ENCODE assay signal across 1 mouse cellular context in the genomic region with DNA sequence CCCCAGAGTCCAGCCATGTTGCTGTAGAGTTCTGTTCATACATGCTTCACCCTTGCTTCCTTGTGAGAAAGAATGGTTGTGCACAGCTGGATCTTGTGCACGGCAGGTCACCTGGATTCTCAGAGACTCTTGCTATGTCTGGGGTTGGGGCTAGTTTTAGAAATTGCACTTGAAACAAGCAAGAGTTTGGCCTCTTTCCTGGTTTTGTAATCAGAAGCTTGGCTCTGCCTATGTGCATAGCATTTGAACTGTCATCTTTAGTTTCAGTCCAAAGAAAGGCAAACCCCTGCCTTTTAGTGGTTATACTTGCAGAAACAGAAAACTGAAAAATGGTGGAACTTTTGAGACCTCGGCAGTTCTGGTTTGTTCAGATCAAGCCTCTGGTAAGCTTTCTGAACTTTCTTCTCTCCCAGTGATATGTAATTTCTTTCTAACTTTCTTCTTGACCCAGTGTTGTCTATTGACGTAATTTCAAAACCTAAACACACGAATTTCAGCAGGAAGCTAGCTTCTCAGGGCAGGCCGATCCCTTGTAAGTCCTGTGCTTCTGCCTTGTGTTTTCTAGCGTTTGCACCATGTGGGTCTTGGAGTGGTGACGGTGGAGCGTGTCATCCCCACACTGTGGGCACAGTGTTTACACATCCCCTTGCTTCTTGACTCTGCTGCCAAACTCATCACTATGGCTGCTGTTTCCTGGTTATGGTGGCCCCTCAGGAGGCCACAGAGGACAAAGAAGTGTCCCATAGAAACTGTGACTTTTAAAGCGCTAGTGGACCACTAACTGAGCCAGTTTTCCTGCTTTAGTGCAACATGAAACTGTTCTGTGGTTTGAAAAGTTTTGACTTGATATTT.
TF ChIP-seq lines count a peak whose summit lies in the region.

No protein-coding gene starts in this region.

TF ChIP-seq in CH12.LX, 34 proteins besides CTCF, POLR2A, EP300 and RAD21 (continued from another document):
- TF ChIP-seq RCOR1 (conservative IDR thresholded peaks at IDR 0.05; ENCODE audit: low read depth, low read length), result peak; percentile 16; the same call in 1 of the 2 replicates
- no peak for TF ChIP-seq USF1 (IDR thresholded peaks at IDR 0.05; ENCODE audit: low read depth, low read length)
- TF ChIP-seq SIN3A (IDR thresholded peaks at IDR 0.05; ENCODE audit: low read length), result peak; percentile 62
- no peak for TF ChIP-seq NELFE (IDR thresholded peaks at IDR 0.05; ENCODE audit: low read depth, low read length)
- peak; percentile 47; the same call in 1 of the 2 replicates for TF ChIP-seq JUND (conservative IDR thresholded peaks at IDR 0.05; ENCODE audit: low read depth, low read length)
- peak; percentile 38; the same call in 1 of the 2 replicates for TF ChIP-seq MEF2A (IDR thresholded peaks at IDR 0.05; ENCODE audit: borderline replicate concordance, low read depth, low read length)
- TF ChIP-seq PAX5 (IDR thresholded peaks at IDR 0.05; ENCODE audit: low read length), result no peak
- no peak for TF ChIP-seq NRF1 (IDR thresholded peaks at IDR 0.05; ENCODE audit: low read depth, low read length)
- TF ChIP-seq SMC3 (IDR thresholded peaks at IDR 0.05; ENCODE audit: low read depth, low read length), result no peak; the same call in 1 of the 2 replicates
- peak; percentile 17 for TF ChIP-seq ETS1 (conservative IDR thresholded peaks at IDR 0.05; ENCODE audit: low read depth, low read length)
- TF ChIP-seq MXI1 (IDR thresholded peaks at IDR 0.05; ENCODE audit: low read depth, low read length), result peak; percentile 49
- no peak for TF ChIP-seq ZKSCAN1 (IDR thresholded peaks at IDR 0.05; ENCODE audit: borderline replicate concordance, low read depth, low read length)
- peak; percentile 67 for TF ChIP-seq IRF4 (IDR thresholded peaks at IDR 0.05; ENCODE audit: low read depth, low read length)
- 0 out of 2 replicates have a peak, but pooled peaks have one; percentile 59 for TF ChIP-seq MYC (IDR thresholded peaks at IDR 0.05; ENCODE audit: low read depth, low read length)
- no peak for TF ChIP-seq TCF12 (IDR thresholded peaks at IDR 0.05; ENCODE audit: low read depth, low read length)
- 0 out of 2 replicates have a peak, but pooled peaks have one; percentile 41 for TF ChIP-seq MAZ (IDR thresholded peaks at IDR 0.05; ENCODE audit: low read depth, low read length)
- no peak for TF ChIP-seq TBP (conservative IDR thresholded peaks at IDR 0.05; ENCODE audit: low read depth, low read length)
- peak; percentile 12 for TF ChIP-seq BHLHE40 (IDR thresholded peaks at IDR 0.05; ENCODE audit: low read depth, low read length)
